Mouse (Mus musculus) intestine, embryonic 16.5 days (tissue): ENCODE measurements around the gene Spata1. TPM values are rescaled to one million over a fixed set of nuclear protein-coding genes. Genes with fewer than 3 reads are reported as not detected.
"Not testable (repeated sequence)": the region's sequence is repeated elsewhere in the genome, so short reads cannot be mapped to it uniquely, and the experiment has no call there.

ENCODE experiments used
- ATAC-seq: fragments of 200-750 bp; cut with Nextera tagmentation; 2 replicates; pipeline ENCODE4 v1.8.0; 2017; ENCODE audit warnings: moderate TSS enrichment, moderate library complexity
- H3K27ac ChIP-seq: fragments of 300-500 bp; sonication (generic); 2 replicates; pipeline ENCODE4 v1.5.1; 2014; ENCODE audit warnings: mild to moderate bottlenecking, low read length
- H3K27me3 ChIP-seq: fragments of 300-500 bp; sonication (generic); replicated peaks from 2 replicates; pipeline ENCODE4 v1.6.1; 2014; ENCODE audit warnings: low read length, control low read depth, mixed read lengths; ENCODE audit not compliant: control insufficient read depth, insufficient read depth
- H3K36me3 ChIP-seq: fragments of 300-500 bp; sonication (generic); 2 replicates; pipeline ENCODE4 v1.6.1; 2014; ENCODE audit warnings: low read length, control low read depth; ENCODE audit not compliant: control insufficient read depth, insufficient read depth
- H3K4me1 ChIP-seq: fragments of 300-500 bp; sonication (generic); 2 replicates; pipeline ENCODE4 v1.6.1; 2014; ENCODE audit warnings: low read length, control low read depth, mixed read lengths; ENCODE audit not compliant: control insufficient read depth, insufficient read depth
- H3K4me2 ChIP-seq: fragments of 300-500 bp; sonication (generic); 2 replicates; pipeline ENCODE4 v1.6.1; 2014; ENCODE audit warnings: low read depth, low read length, control low read depth
- H3K4me3 ChIP-seq: fragments of 300-500 bp; sonication (generic); 2 replicates; pipeline ENCODE4 v1.5.1; 2014; ENCODE audit warnings: mild to moderate bottlenecking, low read length
- H3K9ac ChIP-seq: fragments of 300-500 bp; sonication (generic); 2 replicates; pipeline ENCODE4 v1.6.1; 2014; ENCODE audit warnings: low read depth, low read length
- H3K9me3 ChIP-seq: fragments of 300-500 bp; sonication (generic); 2 replicates; pipeline ENCODE4 v1.6.1; 2016; ENCODE audit warnings: low read length, control low read depth; ENCODE audit not compliant: control insufficient read depth
- WGBS: fragments of 180-500 bp; shearing (Covaris S2); extraction: QIAGEN DNeasy Blood & Tissue Kit; methylation state at CpG from one replicate; pipeline ENCODE4 v1.1.7; 2014; 5-methylcytosine and 5-hydroxymethylcytosine counted together
- polyA plus RNA-seq: library from polyadenylated mRNA; unstranded; fragments of >200 nt; fragmentation: Nextera tagmentation; extraction: Ambion mirVana; gene quantifications from 2 replicates; pipeline ENCODE4 v1.2.1, GENCODE M21; 2015

Spata1 gene
- polyA plus RNA-seq, 1 experiment from 2014 or later: 2.0 TPM

- no peaks in the 10 kb centered on the region for H3K27me3 ChIP-seq
- H3K27ac ChIP-seq: no peak overlapping the region
- H3K4me2 ChIP-seq: no peak overlapping the region
- no peak for ATAC-seq
- no peaks in the 10 kb centered on the region for H3K9me3 ChIP-seq
- H3K4me3 ChIP-seq: no peak overlapping the region
- WGBS: 91% methylated on average over 8 of the region's 8 CpGs
- H3K36me3 ChIP-seq: peaks cover 16% of the 10 kb centered on the region
- H3K4me1 ChIP-seq: no peaks in the 10 kb centered on the region
- H3K9ac ChIP-seq: no peak overlapping the region
Observed at GRCm38 (mm10) chr3:146434686-146435085, 64.9 kb downstream of the Spata1 start.

GRCm38 (mm10) chr3:146433681-146434350 is 65.7 kb downstream of the Spata1 start:
- Histone ChIP-seq H3K4me3 (no peak overlapping the region), H3K4me1 (no peaks in the 10 kb centered on the region), H3K27me3 (no peaks in the 10 kb centered on the region), H3K9ac (no peak overlapping the region), H3K4me2 (no peak overlapping the region), H3K27ac (no peak overlapping the region), H3K36me3 (peaks cover 16% of the 10 kb centered on the region), H3K9me3 (no peaks in the 10 kb centered on the region)
- 89% methylated on average over 14 of the region's 14 CpGs for WGBS
- no peak for ATAC-seq

DNA sequence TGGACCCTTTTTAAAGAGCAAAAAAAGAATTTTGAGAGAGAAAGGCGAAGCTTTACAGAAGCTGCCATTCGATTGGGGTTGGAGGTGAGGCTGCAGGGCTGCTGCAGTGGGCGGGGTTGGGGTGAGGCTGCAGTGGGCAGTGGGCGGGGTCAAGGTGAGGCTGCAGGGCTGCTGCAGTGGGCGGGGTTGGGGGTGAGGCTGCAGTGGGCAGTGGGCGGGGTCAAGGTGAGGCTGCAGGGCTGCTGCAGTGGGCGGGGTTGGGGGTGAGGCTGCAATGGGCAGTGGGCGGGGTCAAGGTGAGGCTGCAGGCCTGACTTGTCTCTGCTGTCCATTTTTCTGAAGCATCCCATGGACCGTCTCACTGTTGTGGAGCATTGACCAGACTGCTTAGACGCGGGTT is 66.5 kb downstream of the Spata1 start:
- 89% methylated on average over 11 of the region's 11 CpGs for WGBS
- H3K9ac ChIP-seq, H3K4me3 ChIP-seq, H3K9me3 ChIP-seq, H3K27me3 ChIP-seq, H3K27ac ChIP-seq, H3K4me1 ChIP-seq, H3K4me2 ChIP-seq: not testable (repeated sequence)
- ATAC-seq: 0 out of 2 replicates have a peak, but pooled peaks have one; percentile 39
- H3K36me3 ChIP-seq: peaks cover 19% of the 10 kb centered on the region

DNA sequence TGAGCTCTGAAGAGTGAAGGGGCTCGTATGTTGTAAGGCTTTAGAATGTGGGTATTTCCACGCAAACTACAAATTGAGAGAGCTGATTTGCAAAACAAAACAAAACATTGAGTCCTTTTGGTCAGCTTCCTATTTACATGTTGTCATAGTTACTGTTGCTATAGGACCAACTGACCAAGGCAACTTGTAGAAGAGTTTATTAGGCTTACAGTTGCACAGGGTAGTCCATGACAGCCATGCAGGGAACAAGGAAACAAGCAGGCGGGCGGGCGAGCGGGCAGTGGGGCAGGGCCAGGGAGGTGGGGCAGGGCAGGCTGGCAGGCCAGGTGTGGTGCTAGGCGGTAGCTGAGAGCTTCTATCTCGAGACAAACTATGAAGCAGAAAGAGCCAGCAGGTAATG is 73.1 kb downstream of the Spata1 start:
- Histone ChIP-seq H3K36me3 (peaks cover 15% of the 10 kb centered on the region), H3K27me3 (no peaks in the 10 kb centered on the region), H3K4me2 (no peak overlapping the region), H3K27ac (no peak overlapping the region), H3K9me3 (no peaks in the 10 kb centered on the region), H3K9ac (no peak overlapping the region), H3K4me3 (no peak overlapping the region), H3K4me1 (no peaks in the 10 kb centered on the region)
- WGBS: 89% methylated on average over 8 of the region's 8 CpGs
- no peak for ATAC-seq

GRCm38 (mm10) chr3:146425902-146426301 is 73.7 kb downstream of the Spata1 start:
- peaks cover 13% of the 10 kb centered on the region for H3K36me3 ChIP-seq

GRCm38 (mm10) chr3:146424306-146424900 is 75.2 kb downstream of the Spata1 start:
- peaks cover 15% of the 10 kb centered on the region for H3K36me3 ChIP-seq

More at GRCm38 (mm10) chr3:146425902-146426301, 73.7 kb downstream of the Spata1 start:
- no peaks in the 10 kb centered on the region for H3K4me1 ChIP-seq
- H3K9ac ChIP-seq: no peak overlapping the region
- ATAC-seq: no peak
- H3K27ac ChIP-seq: no peak overlapping the region
- no peak overlapping the region for H3K4me2 ChIP-seq
- H3K9me3 ChIP-seq: no peaks in the 10 kb centered on the region
- 73% methylated on average over 7 of the region's 7 CpGs for whole genome bisulfite sequencing
- H3K4me3 ChIP-seq: no peak overlapping the region
- no peaks in the 10 kb centered on the region for H3K27me3 ChIP-seq

GRCm38 (mm10) chr3:146423710-146424109 is 75.8 kb downstream of the Spata1 start:
- H3K4me1 ChIP-seq: no peaks in the 10 kb centered on the region
- no peak for ATAC-seq
- H3K27me3 ChIP-seq: no peaks in the 10 kb centered on the region
- H3K9ac ChIP-seq: no peak overlapping the region
- 86% methylated on average over 7 of the region's 7 CpGs for WGBS
- H3K9me3 ChIP-seq: no peaks in the 10 kb centered on the region
- H3K27ac ChIP-seq: no peak overlapping the region
- H3K36me3 ChIP-seq: peaks cover 20% of the 10 kb centered on the region
- H3K4me2 ChIP-seq: no peak overlapping the region
- no peak overlapping the region for H3K4me3 ChIP-seq

More at GRCm38 (mm10) chr3:146424306-146424900, 75.2 kb downstream of the Spata1 start:
- 54% methylated on average over 7 of the region's 7 CpGs for WGBS
- Histone ChIP-seq H3K4me2 (no peak overlapping the region), H3K4me3 (no peak overlapping the region), H3K27ac (no peak overlapping the region), H3K4me1 (no peaks in the 10 kb centered on the region), H3K9ac (no peak overlapping the region), H3K27me3 (no peaks in the 10 kb centered on the region), H3K9me3 (no peaks in the 10 kb centered on the region)
- no peak for ATAC-seq

DNA sequence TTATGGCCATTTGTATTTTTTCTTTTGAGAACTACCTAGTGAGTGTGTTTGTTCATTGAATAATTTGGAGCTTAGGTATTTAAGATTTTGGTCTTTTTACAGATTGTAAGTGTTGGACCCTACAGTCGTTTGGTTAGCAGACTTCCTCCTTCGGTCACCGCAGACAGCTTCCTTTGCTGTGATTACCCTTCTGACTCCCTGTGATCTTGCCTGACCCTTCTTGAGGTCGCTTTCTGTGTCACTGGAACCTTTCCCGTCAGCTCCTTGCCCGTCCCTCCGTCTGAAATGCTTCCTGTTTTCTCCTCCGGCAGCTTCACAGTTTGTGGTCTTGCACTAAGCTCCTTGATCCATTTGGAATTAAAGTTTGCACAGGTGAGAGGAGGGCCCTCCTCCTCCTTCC is 77.8 kb downstream of the Spata1 start:
- no peak for ATAC-seq
- Histone ChIP-seq H3K4me2 (no peak overlapping the region), H3K27ac (no peak overlapping the region), H3K9ac (no peak overlapping the region), H3K9me3 (no peaks in the 10 kb centered on the region), H3K4me1 (no peaks in the 10 kb centered on the region), H3K27me3 (no peaks in the 10 kb centered on the region), H3K36me3 (peaks cover 18% of the 10 kb centered on the region), H3K4me3 (no peak overlapping the region)
- 47% methylated on average over 8 of the region's 8 CpGs for WGBS

DNA sequence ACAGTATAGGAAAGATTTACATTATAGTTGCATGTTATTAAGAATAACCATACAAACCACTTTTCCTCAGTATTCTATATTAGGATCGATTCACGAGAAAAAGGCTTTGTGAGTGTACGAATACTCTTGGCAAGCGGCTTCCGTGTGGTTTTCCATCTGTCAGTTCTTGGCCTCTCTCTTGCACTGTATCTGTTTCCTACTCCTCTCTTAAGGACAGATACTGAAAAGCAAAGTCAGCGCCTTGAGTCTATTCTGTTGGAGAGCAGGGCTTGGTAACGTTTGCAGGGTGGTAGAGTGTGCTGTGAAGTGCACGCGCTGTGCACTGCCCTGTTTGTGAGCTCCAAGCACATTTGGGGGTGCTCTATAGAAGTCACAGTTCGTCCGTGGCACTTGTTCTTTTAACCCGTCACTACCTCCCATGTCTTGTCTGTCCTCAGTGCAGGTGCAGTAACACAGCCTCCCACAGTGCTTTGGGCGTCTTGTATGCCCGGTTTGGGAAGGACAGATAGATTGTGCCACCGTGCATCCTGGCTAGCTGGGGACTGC is 79.5 kb downstream of the Spata1 start:
- Histone ChIP-seq H3K4me3 (no peak overlapping the region), H3K27ac (no peak overlapping the region), H3K27me3 (no peaks in the 10 kb centered on the region), H3K36me3 (peaks cover 15% of the 10 kb centered on the region), H3K4me2 (no peak overlapping the region), H3K9ac (no peak overlapping the region), H3K4me1 (peaks cover 1% of the 10 kb centered on the region; the same call in 1 of the 2 replicates), H3K9me3 (no peaks in the 10 kb centered on the region)
- no peak for ATAC-seq
- WGBS: 90% methylated on average over 15 of the region's 15 CpGs
